Mouse (Mus musculus): Measurements from ENCODE around the gene Ap1b1. TPM values are rescaled to one million over a fixed set of nuclear protein-coding genes. Genes with fewer than 3 reads are reported as not detected.

The Ap1b1 gene
- polyA plus RNA-seq, 1 experiment: 76.0 TPM

GRCm38 (mm10) chr11:5015720-5016119 lies 29.1 kb downstream of the Ap1b1 start:
- H3K4me3 ChIP-seq (replicated peaks; ENCODE audit: extremely low read depth, low read depth, low read length): no peak overlapping the region
- peak; percentile 64 for DNase-seq
- no peak for TF ChIP-seq POLR2A (IDR thresholded peaks at IDR 0.05; ENCODE audit: borderline replicate concordance, extremely low read depth, low read depth, low read length)
- peak; percentile 83 for TF ChIP-seq CTCF (IDR thresholded peaks at IDR 0.05; ENCODE audit: insufficient read depth, low read length)
- no peaks in the 10 kb centered on the region; the same call in 1 of the 2 replicates for H3K4me1 ChIP-seq (ENCODE audit: control insufficient read depth, insufficient read depth, low read length)
- 44% methylated on average over 2 of the region's 2 CpGs for WGBS

GRCm38 (mm10) chr11:5016286-5016685 lies 29.7 kb downstream of the Ap1b1 start:
- Histone ChIP-seq H3K4me1 (ENCODE audit: control insufficient read depth, insufficient read depth, low read length) (no peaks in the 10 kb centered on the region; the same call in 1 of the 2 replicates), H3K4me3 (replicated peaks; ENCODE audit: extremely low read depth, low read depth, low read length) (no peak overlapping the region)
- DNase-seq: no peak
- TF ChIP-seq CTCF (IDR thresholded peaks at IDR 0.05; ENCODE audit: insufficient read depth, low read length) (no peak), POLR2A (IDR thresholded peaks at IDR 0.05; ENCODE audit: borderline replicate concordance, extremely low read depth, low read depth, low read length) (no peak)
- 87% methylated on average over 5 of the region's 5 CpGs for WGBS

GRCm38 (mm10) chr11:5017506-5017905 lies 30.9 kb downstream of the Ap1b1 start:
- Histone ChIP-seq H3K4me3 (replicated peaks; ENCODE audit: extremely low read depth, low read depth, low read length) (no peak overlapping the region), H3K4me1 (ENCODE audit: control insufficient read depth, insufficient read depth, low read length) (no peaks in the 10 kb centered on the region)
- DNase-seq: no peak
- 71% methylated on average over 6 of the region's 6 CpGs for WGBS
- no peak for TF ChIP-seq POLR2A (IDR thresholded peaks at IDR 0.05; ENCODE audit: borderline replicate concordance, extremely low read depth, low read depth, low read length)
- peak; percentile 42; the same call in 1 of the 2 replicates for TF ChIP-seq CTCF (IDR thresholded peaks at IDR 0.05; ENCODE audit: insufficient read depth, low read length)

GRCm38 (mm10) chr11:5025108-5025507 lies 38.5 kb downstream of the Ap1b1 start:
- 94% methylated on average over 1 of the region's 1 CpGs for WGBS
- Histone ChIP-seq H3K4me3 (replicated peaks; ENCODE audit: extremely low read depth, low read depth, low read length) (no peak overlapping the region), H3K4me1 (ENCODE audit: control insufficient read depth, insufficient read depth, low read length) (no peaks in the 10 kb centered on the region)
- TF ChIP-seq CTCF (IDR thresholded peaks at IDR 0.05; ENCODE audit: insufficient read depth, low read length) (no peak), POLR2A (IDR thresholded peaks at IDR 0.05; ENCODE audit: borderline replicate concordance, extremely low read depth, low read depth, low read length) (no peak)
- DNase-seq: no peak

GRCm38 (mm10) chr11:5028228-5028627 lies 41.6 kb downstream of the Ap1b1 start:
- Histone ChIP-seq H3K4me1 (ENCODE audit: control insufficient read depth, insufficient read depth, low read length) (no peaks in the 10 kb centered on the region), H3K4me3 (replicated peaks; ENCODE audit: extremely low read depth, low read depth, low read length) (no peak overlapping the region)
- TF ChIP-seq CTCF (IDR thresholded peaks at IDR 0.05; ENCODE audit: insufficient read depth, low read length): no peak
- TF ChIP-seq POLR2A (IDR thresholded peaks at IDR 0.05; ENCODE audit: borderline replicate concordance, extremely low read depth, low read depth, low read length): no peak
- WGBS: 91% methylated on average over 7 of the region's 7 CpGs
- DNase-seq: no peak

GRCm38 (mm10) chr11:5032706-5033105 lies 46.1 kb downstream of the Ap1b1 start:
- no peak overlapping the region for H3K4me3 ChIP-seq (replicated peaks; ENCODE audit: extremely low read depth, low read depth, low read length)
- TF ChIP-seq CTCF (IDR thresholded peaks at IDR 0.05; ENCODE audit: insufficient read depth, low read length) (no peak), POLR2A (IDR thresholded peaks at IDR 0.05; ENCODE audit: borderline replicate concordance, extremely low read depth, low read depth, low read length) (no peak)
- no peak for DNase-seq
- WGBS: 92% methylated on average over 10 of the region's 10 CpGs
- no peaks in the 10 kb centered on the region for H3K4me1 ChIP-seq (ENCODE audit: control insufficient read depth, insufficient read depth, low read length)

- Histone ChIP-seq H3K4me1 (ENCODE audit: control insufficient read depth, insufficient read depth, low read length) (no peaks in the 10 kb centered on the region), H3K4me3 (replicated peaks; ENCODE audit: extremely low read depth, low read depth, low read length) (no peak overlapping the region)
- TF ChIP-seq CTCF (IDR thresholded peaks at IDR 0.05; ENCODE audit: insufficient read depth, low read length): no peak
- no peak for TF ChIP-seq POLR2A (IDR thresholded peaks at IDR 0.05; ENCODE audit: borderline replicate concordance, extremely low read depth, low read depth, low read length)
- WGBS: 65% methylated on average over 3 of the region's 3 CpGs
- DNase-seq: no peak
Measured at GRCm38 (mm10) chr11:5033136-5033535, 46.5 kb downstream of the Ap1b1 start.

- DNase-seq: no peak
- Histone ChIP-seq H3K4me1 (ENCODE audit: control insufficient read depth, insufficient read depth, low read length) (no peaks in the 10 kb centered on the region), H3K4me3 (replicated peaks; ENCODE audit: extremely low read depth, low read depth, low read length) (no peak overlapping the region)
- WGBS: 88% methylated on average over 4 of the region's 4 CpGs
- TF ChIP-seq CTCF (IDR thresholded peaks at IDR 0.05; ENCODE audit: insufficient read depth, low read length) (no peak), POLR2A (IDR thresholded peaks at IDR 0.05; ENCODE audit: borderline replicate concordance, extremely low read depth, low read depth, low read length) (no peak)
Measured at GRCm38 (mm10) chr11:5035421-5035820, 48.8 kb downstream of the Ap1b1 start.

- Histone ChIP-seq H3K4me1 (ENCODE audit: control insufficient read depth, insufficient read depth, low read length) (no peaks in the 10 kb centered on the region), H3K4me3 (replicated peaks; ENCODE audit: extremely low read depth, low read depth, low read length) (no peak overlapping the region)
- TF ChIP-seq CTCF (IDR thresholded peaks at IDR 0.05; ENCODE audit: insufficient read depth, low read length) (no peak), POLR2A (IDR thresholded peaks at IDR 0.05; ENCODE audit: borderline replicate concordance, extremely low read depth, low read depth, low read length) (no peak)
- 79% methylated on average over 8 of the region's 8 CpGs for WGBS
- no peak for DNase-seq
Measured at GRCm38 (mm10) chr11:5037146-5037854, 50.7 kb downstream of the Ap1b1 start.

- Histone ChIP-seq H3K4me1 (ENCODE audit: control insufficient read depth, insufficient read depth, low read length) (no peaks in the 10 kb centered on the region), H3K4me3 (replicated peaks; ENCODE audit: extremely low read depth, low read depth, low read length) (no peak overlapping the region)
- 86% methylated on average over 5 of the region's 5 CpGs for WGBS
- no peak for DNase-seq
- TF ChIP-seq POLR2A (IDR thresholded peaks at IDR 0.05; ENCODE audit: borderline replicate concordance, extremely low read depth, low read depth, low read length) (no peak), CTCF (IDR thresholded peaks at IDR 0.05; ENCODE audit: insufficient read depth, low read length) (no peak)
Measured at GRCm38 (mm10) chr11:5040585-5040984, 54.0 kb downstream of the Ap1b1 start.

All from lung, adult 2 months (tissue).